Mouse (Mus musculus): ENCODE data around the gene Akap6. TPM values are rescaled to one million over a fixed set of nuclear protein-coding genes. Genes with fewer than 3 reads are reported as not detected.

The Akap6 gene
- total and polyA plus RNA-seq, 2 experiments from 2014 or later, result 21.3 to 77.3 TPM

DNA sequence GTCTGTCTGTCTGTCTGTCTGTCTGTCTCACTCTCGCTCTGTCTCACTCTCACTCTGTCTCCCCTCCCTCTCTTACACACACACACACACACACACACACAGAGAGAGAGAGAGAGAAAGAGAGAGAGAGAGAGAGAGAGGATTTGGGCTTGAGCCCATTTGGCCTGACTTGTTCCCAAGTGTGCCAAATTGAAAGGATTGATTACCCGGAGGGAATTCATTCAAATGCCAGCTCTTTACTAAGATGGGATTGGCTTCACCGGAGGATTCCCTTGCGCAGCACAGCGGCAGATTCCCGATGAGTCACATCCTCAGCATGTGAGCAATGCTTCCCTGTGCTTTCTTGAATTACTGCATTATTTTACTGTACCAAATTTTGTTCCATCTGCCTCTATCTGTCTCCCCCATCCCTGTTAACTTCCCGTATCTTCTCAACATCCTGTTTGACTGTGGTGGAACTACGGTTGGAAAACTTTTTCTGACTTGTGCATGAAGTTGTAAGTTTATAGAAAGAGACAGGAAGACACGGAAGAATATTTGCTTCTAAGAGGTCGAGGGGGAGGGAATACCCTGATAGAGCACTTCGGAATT is 447.4 kb downstream of the Akap6 start:
- 33% methylated on average over 11 of the region's 11 CpGs for WGBS
- H3K27ac ChIP-seq, result no peak overlapping the region
- TF ChIP-seq CTCF (IDR thresholded peaks at IDR 0.05; ENCODE audit: low read depth), result no peak
- H3K36me3 ChIP-seq (ENCODE audit: insufficient read depth, low read length), result peaks cover 12% of the 10 kb centered on the region; the same call in 1 of the 2 replicates
- no peaks in the 10 kb centered on the region for H3K9me3 ChIP-seq (ENCODE audit: low read length)
- H3K4me1 ChIP-seq (ENCODE audit: insufficient read depth, low read length), result peaks cover 3% of the 10 kb centered on the region; the same call in 1 of the 2 replicates
- peak overlapping the region; percentile 42 for H3K4me2 ChIP-seq (ENCODE audit: low read depth, low read length)
- ATAC-seq, result peak; percentile 61; the same call in 1 of the 2 replicates
- no peak overlapping the region for H3K9ac ChIP-seq (replicated peaks; ENCODE audit: low read length)
- no peak overlapping the region for H3K4me3 ChIP-seq (ENCODE audit: low read length)
- no peaks in the 10 kb centered on the region for H3K27me3 ChIP-seq (ENCODE audit: insufficient read depth, low read length)
- DNase-seq (ENCODE audit: low spot score), result peak; percentile 75

DNA sequence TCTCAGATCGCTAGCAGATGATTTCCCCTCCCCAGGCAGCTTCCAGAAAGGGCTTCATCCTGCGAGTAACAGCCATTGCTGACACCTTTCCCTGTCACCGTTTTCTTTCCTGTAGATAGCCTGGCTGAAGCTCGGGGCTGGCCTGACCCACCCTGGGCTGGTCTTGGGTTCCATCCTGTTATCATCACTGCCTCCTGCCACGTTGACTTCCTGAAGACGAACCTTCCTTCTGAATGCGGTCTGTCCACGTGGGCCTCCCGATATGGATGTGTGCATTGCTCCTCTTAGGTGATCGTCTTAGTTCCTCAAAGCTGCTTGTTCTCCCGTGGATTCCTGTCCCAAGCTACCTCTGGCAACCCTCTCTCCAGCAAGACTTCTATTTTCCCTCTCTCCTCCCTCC is 448.5 kb downstream of the Akap6 start:
- Histone ChIP-seq H3K27ac (no peak overlapping the region), H3K4me1 (ENCODE audit: insufficient read depth, low read length) (peaks cover 3% of the 10 kb centered on the region; the same call in 1 of the 2 replicates), H3K9me3 (ENCODE audit: low read length) (no peaks in the 10 kb centered on the region), H3K4me3 (ENCODE audit: low read length) (no peak overlapping the region), H3K4me2 (ENCODE audit: low read depth, low read length) (no peak overlapping the region), H3K9ac (replicated peaks; ENCODE audit: low read length) (no peak overlapping the region), H3K36me3 (ENCODE audit: insufficient read depth, low read length) (peaks cover 5% of the 10 kb centered on the region; the same call in 1 of the 2 replicates), H3K27me3 (ENCODE audit: insufficient read depth, low read length) (no peaks in the 10 kb centered on the region)
- no peak for DNase-seq (ENCODE audit: low spot score)
- WGBS, result 81% methylated on average over 11 of the region's 11 CpGs
- ATAC-seq, result no peak
- TF ChIP-seq CTCF (IDR thresholded peaks at IDR 0.05; ENCODE audit: low read depth), result no peak

DNA sequence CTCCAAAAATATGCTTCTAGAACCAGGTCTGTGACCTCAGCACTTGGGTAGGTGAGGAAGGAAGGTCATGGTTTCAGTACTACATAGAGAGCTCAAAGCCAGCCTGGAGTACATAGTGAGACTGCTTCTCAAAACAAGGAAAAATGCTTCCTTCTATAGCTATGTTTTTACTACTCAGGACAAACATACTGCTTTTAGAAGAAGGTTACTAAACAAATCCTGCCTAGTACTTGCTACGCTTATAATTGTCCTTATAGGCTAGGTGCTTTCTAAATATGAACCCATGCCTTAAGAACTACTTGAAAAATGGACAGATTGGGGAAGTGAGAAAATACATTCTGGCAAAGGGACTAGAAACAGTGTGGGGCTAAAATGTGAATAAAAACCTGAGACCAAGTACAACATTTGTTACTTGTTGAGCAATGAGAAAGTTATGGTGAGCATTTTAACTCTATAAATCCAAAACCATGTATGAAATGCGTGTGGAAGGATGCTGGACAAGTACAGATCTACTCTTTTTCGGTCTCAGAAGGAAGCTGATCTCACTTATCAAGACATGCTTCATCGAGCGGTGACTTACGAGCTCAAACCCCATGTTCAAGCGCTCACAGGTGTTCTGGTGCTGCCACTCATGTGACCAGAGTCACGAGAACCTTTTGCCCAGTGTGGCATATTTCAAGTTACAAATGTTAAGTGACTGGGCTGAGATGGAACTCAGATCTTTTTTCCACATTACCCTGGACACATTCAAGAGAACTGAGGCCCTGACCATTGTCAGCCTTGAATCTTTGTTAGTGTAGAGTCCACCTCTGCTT is 469.2 kb downstream of the Akap6 start:
- Histone ChIP-seq H3K27ac (no peak overlapping the region), H3K4me1 (ENCODE audit: insufficient read depth, low read length) (no peaks in the 10 kb centered on the region), H3K36me3 (ENCODE audit: insufficient read depth, low read length) (no peaks in the 10 kb centered on the region), H3K4me3 (ENCODE audit: low read length) (no peak overlapping the region), H3K27me3 (ENCODE audit: insufficient read depth, low read length) (no peaks in the 10 kb centered on the region), H3K9ac (replicated peaks; ENCODE audit: low read length) (no peak overlapping the region), H3K9me3 (ENCODE audit: low read length) (no peaks in the 10 kb centered on the region), H3K4me2 (ENCODE audit: low read depth, low read length) (no peak overlapping the region)
- DNase-seq (ENCODE audit: low spot score), result no peak
- WGBS, result 91% methylated on average over 8 of the region's 8 CpGs
- no peak for ATAC-seq
- no peak for TF ChIP-seq CTCF (IDR thresholded peaks at IDR 0.05; ENCODE audit: low read depth)

DNA sequence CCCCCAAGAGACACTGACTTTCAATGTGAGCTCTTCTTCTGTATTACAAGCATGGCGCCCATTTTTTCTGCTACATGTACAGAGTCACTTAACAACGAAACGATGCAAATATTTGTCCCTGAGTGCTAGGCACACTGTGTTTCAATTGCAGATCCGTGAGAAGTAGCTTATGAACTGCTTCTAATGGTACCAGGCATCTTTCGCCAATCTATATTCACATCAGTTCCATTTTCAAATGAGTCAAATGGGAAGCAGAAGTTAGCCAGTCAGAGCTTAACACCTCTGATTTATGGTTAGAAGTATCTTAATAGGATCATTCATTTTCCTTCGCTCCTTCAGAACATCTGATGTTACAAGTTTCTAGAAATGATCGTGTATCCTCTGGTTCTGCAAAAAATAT is 492.3 kb downstream of the Akap6 start:
- TF ChIP-seq CTCF (IDR thresholded peaks at IDR 0.05; ENCODE audit: low read depth), result no peak

DNA sequence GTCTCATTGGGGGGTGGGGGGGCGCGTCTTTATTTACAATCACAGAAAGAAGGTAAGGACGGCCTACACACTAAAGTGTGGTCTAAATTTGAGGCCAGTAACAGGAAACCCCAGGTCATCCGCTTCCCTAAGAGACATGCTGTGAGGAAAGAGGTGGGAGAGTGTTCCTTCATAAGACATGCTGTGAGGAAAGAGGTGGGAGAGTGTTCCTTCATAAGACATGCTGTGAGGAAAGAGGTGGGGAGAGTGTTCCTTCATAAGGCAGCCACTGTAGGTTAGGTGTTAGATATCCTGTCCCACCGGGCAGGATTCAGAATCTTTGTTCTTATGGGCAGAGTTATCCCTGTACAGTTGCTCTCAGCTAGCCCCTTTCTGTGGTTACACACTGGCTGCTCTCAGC is 494.5 kb downstream of the Akap6 start:
- DNase-seq (ENCODE audit: low spot score), result no peak
- no peak for ATAC-seq
- Histone ChIP-seq H3K27ac (no peak overlapping the region), H3K4me3 (ENCODE audit: low read length) (no peak overlapping the region), H3K9ac (replicated peaks; ENCODE audit: low read length) (no peak overlapping the region), H3K27me3 (ENCODE audit: insufficient read depth, low read length) (no peaks in the 10 kb centered on the region), H3K36me3 (ENCODE audit: insufficient read depth, low read length) (no peaks in the 10 kb centered on the region), H3K9me3 (ENCODE audit: low read length) (no peaks in the 10 kb centered on the region), H3K4me2 (ENCODE audit: low read depth, low read length) (no peak overlapping the region), H3K4me1 (ENCODE audit: insufficient read depth, low read length) (no peaks in the 10 kb centered on the region)
- WGBS, result 82% methylated on average over 5 of the region's 5 CpGs
- no peak for TF ChIP-seq CTCF (IDR thresholded peaks at IDR 0.05; ENCODE audit: low read depth)

More for the DNA sequence above, 492.3 kb downstream of the Akap6 start:
- H3K27ac ChIP-seq, result no peak overlapping the region
- H3K27me3 ChIP-seq (ENCODE audit: insufficient read depth, low read length), result no peaks in the 10 kb centered on the region
- H3K36me3 ChIP-seq (ENCODE audit: insufficient read depth, low read length), result no peaks in the 10 kb centered on the region
- H3K9me3 ChIP-seq (ENCODE audit: low read length), result no peaks in the 10 kb centered on the region
- ATAC-seq (no peak), DNase-seq (ENCODE audit: low spot score) (no peak)
- H3K4me3 ChIP-seq (ENCODE audit: low read length), result no peak overlapping the region
- WGBS, result 89% methylated on average over 7 of the region's 7 CpGs
- no peak overlapping the region for H3K4me2 ChIP-seq (ENCODE audit: low read depth, low read length)
- H3K4me1 ChIP-seq (ENCODE audit: insufficient read depth, low read length), result no peaks in the 10 kb centered on the region
- no peak overlapping the region for H3K9ac ChIP-seq (replicated peaks; ENCODE audit: low read length)

Other genes with a start within 250 kb of the Akap6 start
- 54.7 and 55.1 TPM in 2 replicates for gene Arhgap5, start 195.4 kb upstream of the Akap6 start, total RNA-seq (2014; rRNA removed)
- gene Arhgap5, start 195.4 kb upstream of the Akap6 start, polyA plus RNA-seq (2015; fragmentation: Nextera tagmentation; extraction: Ambion mirVana), result 35.6 and 35.7 TPM in 2 replicates